Mouse (Mus musculus) ES-CJ7 (cell line): ENCODE data around the gene Spns2.

ENCODE experiments used
- DNase-seq: peaks from one replicate; pipeline ENCODE4 v3.0.0; 2011; ENCODE audit warnings: low read depth, low spot score

The Spns2 gene

GRCm38 (mm10) chr11:72411093-72411921, 78.4 kb downstream of the Spns2 start, which contains the start of gene Smtnl2:
Gene Smtnl2 (minus strand): TSS chr11:72411713.
- peak; percentile 91 for DNase-seq

GRCm38 (mm10) chr11:72410521-72411092, 79.1 kb downstream of the Spns2 start:
- peak; percentile 83 for DNase-seq

DNA sequence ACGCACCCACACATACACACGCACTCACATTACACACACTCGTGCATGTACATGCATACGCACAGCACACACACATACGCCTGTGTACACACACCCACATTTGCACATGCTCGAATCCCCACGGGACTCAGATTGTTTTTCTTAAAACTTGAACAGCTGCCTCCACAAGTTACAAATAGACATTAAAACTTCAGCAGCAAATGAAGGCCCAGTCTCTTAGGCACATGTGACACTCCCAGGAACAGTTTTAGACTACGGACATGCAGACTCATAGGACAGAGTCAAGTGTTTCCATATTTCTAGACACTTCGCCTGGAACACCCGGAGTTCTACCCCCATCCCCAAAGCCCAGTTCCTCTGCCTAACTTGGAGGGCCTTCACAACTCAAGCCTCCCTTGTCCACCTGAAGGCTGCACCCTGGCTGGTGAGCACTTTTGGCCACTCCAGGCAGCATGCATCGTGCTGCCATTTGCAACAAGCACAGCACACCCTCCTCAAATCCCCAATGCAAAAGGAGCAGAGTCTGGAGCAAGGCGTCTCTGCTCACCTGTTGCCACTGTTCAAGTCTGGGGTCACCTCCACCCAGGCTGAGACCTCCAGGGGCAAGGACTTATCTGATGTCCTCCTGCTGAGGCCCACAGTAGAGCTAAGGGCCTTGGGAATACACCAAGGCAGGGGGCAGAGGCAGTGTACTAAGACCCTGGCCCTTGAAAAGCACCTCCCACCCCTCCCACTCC, 79.9 kb downstream of the Spns2 start:
- no peak for DNase-seq

GRCm38 (mm10) chr11:72408451-72409170, 81.1 kb downstream of the Spns2 start:
- DNase-seq = no peak

DNA sequence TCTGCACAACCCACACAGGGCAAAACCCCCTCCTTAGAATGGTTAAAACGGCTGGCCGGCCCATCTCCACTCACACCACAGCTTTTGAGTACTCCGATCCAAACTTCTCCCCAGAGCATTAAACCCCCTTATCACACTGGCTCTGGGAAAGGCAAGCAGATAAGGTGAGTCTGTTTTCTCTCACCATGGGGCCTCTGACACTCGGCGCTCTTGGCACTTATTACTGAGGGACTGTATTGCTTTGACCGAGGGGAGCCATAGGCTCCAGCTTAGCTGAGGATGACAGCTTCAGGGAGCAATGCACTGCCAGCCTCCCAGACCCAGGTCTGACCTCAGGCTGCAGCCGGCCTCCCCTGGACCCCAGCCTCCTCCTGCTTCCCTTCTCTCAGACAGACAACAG, 82.1 kb downstream of the Spns2 start:
- no peak for DNase-seq

DNA sequence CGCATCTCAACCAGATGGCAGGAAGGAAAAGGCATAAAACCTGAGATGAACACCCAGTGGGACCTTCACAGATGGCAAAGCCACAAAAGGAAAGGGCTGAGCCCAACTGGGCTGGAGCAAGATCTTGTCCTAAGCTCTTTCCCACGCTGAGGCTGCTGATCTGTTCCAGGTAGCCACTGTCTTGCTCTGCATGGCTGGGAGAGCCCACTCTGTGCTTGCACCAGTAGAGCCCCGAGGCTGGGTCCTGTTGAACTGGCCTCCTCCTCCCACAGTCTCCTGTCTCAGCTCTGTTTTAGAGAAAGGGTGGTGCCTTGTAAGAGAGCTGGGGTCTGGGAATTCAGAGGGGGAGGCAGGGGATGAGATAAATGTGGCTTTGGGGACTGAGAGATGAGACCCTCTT, 82.6 kb downstream of the Spns2 start:
- DNase-seq = no peak

DNA sequence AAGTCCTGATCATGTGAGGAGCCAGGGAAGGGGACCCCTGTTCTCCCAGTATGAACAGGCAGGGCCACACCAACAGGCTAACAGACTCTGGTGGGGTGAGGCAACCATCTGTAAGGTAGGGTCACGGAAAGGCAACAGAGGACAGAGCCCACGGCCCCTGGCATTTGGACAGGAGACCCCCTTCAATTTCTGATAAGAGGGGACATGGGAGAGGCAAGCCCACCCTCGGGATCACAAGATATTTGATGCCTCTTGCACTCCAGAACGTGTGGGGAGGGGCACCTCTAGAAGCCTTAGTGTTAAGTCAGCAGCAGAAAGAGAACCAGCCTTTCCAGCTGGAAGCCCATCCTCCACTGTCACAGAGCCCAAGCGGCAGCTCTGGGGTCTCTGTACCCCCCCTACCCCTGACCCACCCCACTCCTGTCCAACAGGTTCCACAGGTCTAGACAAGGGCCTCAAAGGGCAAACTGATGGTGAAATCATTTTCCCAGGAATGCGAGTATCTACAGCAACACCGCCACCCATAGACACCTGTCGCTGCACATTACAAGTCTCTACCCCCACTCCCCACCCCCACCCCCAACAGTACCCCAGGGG, 83.5 kb downstream of the Spns2 start:
- DNase-seq = no peak

DNA sequence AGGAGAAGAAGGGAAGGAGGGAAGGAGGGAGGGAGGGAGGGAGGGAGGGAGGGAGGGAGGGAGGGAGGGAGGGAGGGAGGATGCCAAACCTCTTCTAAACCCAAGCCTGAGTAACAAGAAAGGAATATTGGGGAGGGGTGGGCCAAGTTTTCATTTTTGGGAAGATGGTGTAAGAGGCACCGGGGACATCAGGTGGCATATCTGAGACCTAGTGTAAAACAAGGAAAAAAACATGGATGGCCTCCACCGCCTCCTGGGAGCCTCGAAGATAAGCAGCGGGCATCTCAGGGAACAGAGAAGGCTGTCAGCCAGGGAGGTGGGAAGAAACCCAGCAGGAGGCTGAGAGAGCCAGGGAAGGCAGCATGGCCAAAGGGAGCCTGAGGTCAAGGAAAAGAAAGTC, 84.2 kb downstream of the Spns2 start:
- no peak for DNase-seq

DNA sequence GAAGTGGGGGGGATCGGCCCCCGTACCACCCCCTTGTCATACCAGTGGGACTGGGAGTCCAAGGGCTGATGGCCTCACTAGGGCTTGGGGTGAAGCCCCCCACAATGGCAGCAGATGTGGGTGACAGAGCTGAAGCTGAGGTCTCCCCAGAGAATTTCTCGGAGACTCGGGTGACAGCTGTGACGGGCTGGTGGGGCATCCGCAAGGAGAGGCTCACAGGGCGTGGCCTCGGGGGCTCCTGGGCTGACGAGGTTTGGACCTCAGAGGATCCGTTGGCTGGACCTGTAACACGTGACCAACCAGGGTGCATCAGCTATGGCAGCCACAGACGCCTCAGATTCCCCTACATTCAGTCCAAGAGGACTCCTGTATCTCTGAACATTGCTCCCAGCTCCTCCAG, 86.7 kb downstream of the Spns2 start:
- DNase-seq = no peak

DNA sequence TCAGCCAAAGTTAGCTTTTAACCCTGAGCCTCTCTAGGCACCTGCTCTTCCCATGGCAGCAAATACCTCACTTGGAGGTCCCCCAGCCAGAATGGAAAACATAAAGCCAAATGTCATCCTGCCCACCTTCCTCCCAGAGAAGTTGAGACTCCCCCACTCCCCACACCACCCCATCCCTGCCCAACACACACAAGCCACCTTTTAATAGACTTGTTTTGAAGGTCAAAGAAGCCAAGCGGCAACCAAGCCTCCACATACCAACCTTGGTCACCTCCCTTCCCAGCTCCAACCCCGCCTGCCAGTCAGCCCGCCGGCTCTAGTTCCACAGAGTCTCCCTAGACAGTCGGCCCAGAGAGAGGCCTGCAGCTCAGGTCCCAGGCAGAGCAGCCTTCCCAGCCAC, 87.7 kb downstream of the Spns2 start:
- peak; percentile 81 for DNase-seq
